Mouse (Mus musculus) gonadal fat pad, adult 2 months (tissue): ENCODE data around the gene Cend1. TPM values are rescaled to one million over a fixed set of nuclear protein-coding genes. Genes with fewer than 3 reads are reported as not detected.
A peak's percentile ranks its signal among the peaks of the same experiment; 100 is the strongest.
"Not testable (repeated sequence)": the region's sequence is repeated elsewhere in the genome, so short reads cannot be mapped to it uniquely, and the experiment has no call there.

ENCODE experiments used
- DNase-seq: peaks from one replicate; pipeline ENCODE4 v3.0.0-alpha.2; 2012; ENCODE audit warnings: low read depth
- polyA plus RNA-seq: library from polyadenylated mRNA; depleted of rRNA; stranded (reverse); fragments of >200 nt; gene quantifications from 2 replicates; pipeline ENCODE4 v1.2.3, GENCODE M21; 2012

Gene Cend1
- polyA plus RNA-seq, 1 experiment, result 0.36 TPM

- DNase-seq, result no peak
Observed at GRCm38 (mm10) chr7:141465388-141466044, 36.2 kb upstream of the Cend1 start.

GRCm38 (mm10) chr7:141464603-141465201 lies 35.4 kb upstream of the Cend1 start:
- no peak for DNase-seq

- DNase-seq, result no peak
Observed at GRCm38 (mm10) chr7:141463824-141464602, 34.7 kb upstream of the Cend1 start.

GRCm38 (mm10) chr7:141462333-141462821 lies 33.1 kb upstream of the Cend1 start:
- DNase-seq, result no peak

- no peak for DNase-seq
Observed at GRCm38 (mm10) chr7:141461521-141462332, 32.4 kb upstream of the Cend1 start.

GRCm38 (mm10) chr7:141460391-141461113 lies 31.3 kb upstream of the Cend1 start, which contains the start of gene Cracr2b:
Cracr2b (plus strand) TSS chr7:141461094.
- DNase-seq, result peak; percentile 95

GRCm38 (mm10) chr7:141460001-141460390 lies 30.7 kb upstream of the Cend1 start:
- no peak for DNase-seq

GRCm38 (mm10) chr7:141459301-141459711 lies 30.0 kb upstream of the Cend1 start:
- DNase-seq, result no peak

- DNase-seq, result no peak
Observed at GRCm38 (mm10) chr7:141458661-141459060, 29.4 kb upstream of the Cend1 start.

GRCm38 (mm10) chr7:141457986-141458660 lies 28.8 kb upstream of the Cend1 start:
- no peak for DNase-seq

- no peak for DNase-seq
Observed at GRCm38 (mm10) chr7:141457236-141457635, 27.9 kb upstream of the Cend1 start.

- DNase-seq, result no peak
Observed at GRCm38 (mm10) chr7:141456739-141457138, 27.4 kb upstream of the Cend1 start.

- no peak for DNase-seq
Observed at GRCm38 (mm10) chr7:141455610-141456314, 26.5 kb upstream of the Cend1 start.

- DNase-seq, result no peak
Observed at GRCm38 (mm10) chr7:141454967-141455551, 25.8 kb upstream of the Cend1 start, which contains the start of gene Pnpla2. Pnpla2 (plus strand) TSS chr7:141455198.

GRCm38 (mm10) chr7:141453636-141454035 lies 24.3 kb upstream of the Cend1 start:
- no peak for DNase-seq

- no peak for DNase-seq
Observed at GRCm38 (mm10) chr7:141451928-141452327, 22.6 kb upstream of the Cend1 start.

- DNase-seq, result no peak
Observed at GRCm38 (mm10) chr7:141447110-141447991, 18.1 kb upstream of the Cend1 start, which contains the start of gene Rplp2. Rplp2 (plus strand) TSS chr7:141447370.

- DNase-seq, result not testable (repeated sequence)
Observed at GRCm38 (mm10) chr7:141446374-141446773, 17.1 kb upstream of the Cend1 start.
